Mouse (Mus musculus): ENCODE results near the gene Methig1.
"Not testable (repeated sequence)": the region's sequence is repeated elsewhere in the genome, so short reads cannot be mapped to it uniquely, and the experiment has no call there.

Methig1 gene

GRCm38 (mm10) chr15:100400592-100401250 is 47.8 kb downstream of the Methig1 start:
- no peak for DNase-seq

- DNase-seq: no peak
Observed at GRCm38 (mm10) chr15:100401811-100402210, 48.9 kb downstream of the Methig1 start.

GRCm38 (mm10) chr15:100402347-100402746 is 49.4 kb downstream of the Methig1 start:
- DNase-seq: no peak

GRCm38 (mm10) chr15:100402798-100403197 is 49.8 kb downstream of the Methig1 start:
- DNase-seq: no peak

- DNase-seq: no peak
Observed at GRCm38 (mm10) chr15:100403318-100404000, 50.5 kb downstream of the Methig1 start.

- no peak for DNase-seq
Observed at GRCm38 (mm10) chr15:100406088-100406487, 53.1 kb downstream of the Methig1 start.

GRCm38 (mm10) chr15:100410918-100411672 is 58.1 kb downstream of the Methig1 start:
- no peak for DNase-seq

GRCm38 (mm10) chr15:100411731-100412130 is 58.8 kb downstream of the Methig1 start:
- no peak for DNase-seq

- DNase-seq: no peak
Observed at GRCm38 (mm10) chr15:100413306-100413705, 60.4 kb downstream of the Methig1 start.

- DNase-seq: no peak
Observed at GRCm38 (mm10) chr15:100414011-100414410, 61.1 kb downstream of the Methig1 start.

- no peak for DNase-seq
Observed at GRCm38 (mm10) chr15:100414942-100415341, 62.0 kb downstream of the Methig1 start.

GRCm38 (mm10) chr15:100415684-100416083 is 62.7 kb downstream of the Methig1 start:
- no peak for DNase-seq

- DNase-seq: no peak
Observed at GRCm38 (mm10) chr15:100417854-100418450, 65.0 kb downstream of the Methig1 start.

- no peak for DNase-seq
Observed at GRCm38 (mm10) chr15:100419311-100419710, 66.4 kb downstream of the Methig1 start.

- DNase-seq: no peak
Observed at GRCm38 (mm10) chr15:100419901-100420745, 67.2 kb downstream of the Methig1 start.

GRCm38 (mm10) chr15:100421059-100421757 is 68.3 kb downstream of the Methig1 start:
- DNase-seq: no peak

GRCm38 (mm10) chr15:100421758-100422197 is 68.8 kb downstream of the Methig1 start, which contains the start of gene Gm5475:
Gene Gm5475, plus strand, starts transcription at chr15:100422147.
- DNase-seq: not testable (repeated sequence)

- no peak for DNase-seq
Observed at GRCm38 (mm10) chr15:100422476-100422875, 69.5 kb downstream of the Methig1 start.

GRCm38 (mm10) chr15:100422899-100423860 is 70.2 kb downstream of the Methig1 start:
- peak; percentile 98 for DNase-seq

- DNase-seq: no peak
Observed at GRCm38 (mm10) chr15:100423916-100424315, 71.0 kb downstream of the Methig1 start.
